Mouse (Mus musculus) ES-Bruce4 (cell line): ENCODE measurements around the gene Rab5if.

ENCODE experiments used
- CTCF ChIP-seq: IDR thresholded peaks from one replicate; pipeline ENCODE4 v1.8.1; 2011; ENCODE audit warnings: low read depth, low read length
- POLR2A ChIP-seq: IDR thresholded peaks from one replicate; pipeline ENCODE4 v1.8.1; 2011; ENCODE audit warnings: low read length; ENCODE audit not compliant: insufficient read depth

- TF ChIP-seq CTCF (no peak), POLR2A (no peak)
These were observed 12.4 kb upstream of the Rab5if start for GRCm38 (mm10) chr2:156850505-156850904.
